Mouse (Mus musculus): ENCODE data around the gene Lamc2. TPM values are rescaled to one million over a fixed set of nuclear protein-coding genes. Genes with fewer than 3 reads are reported as not detected.

Gene Lamc2
- polyA plus RNA-seq, 2 experiments: 4.9 to 10.6 TPM

DNA sequence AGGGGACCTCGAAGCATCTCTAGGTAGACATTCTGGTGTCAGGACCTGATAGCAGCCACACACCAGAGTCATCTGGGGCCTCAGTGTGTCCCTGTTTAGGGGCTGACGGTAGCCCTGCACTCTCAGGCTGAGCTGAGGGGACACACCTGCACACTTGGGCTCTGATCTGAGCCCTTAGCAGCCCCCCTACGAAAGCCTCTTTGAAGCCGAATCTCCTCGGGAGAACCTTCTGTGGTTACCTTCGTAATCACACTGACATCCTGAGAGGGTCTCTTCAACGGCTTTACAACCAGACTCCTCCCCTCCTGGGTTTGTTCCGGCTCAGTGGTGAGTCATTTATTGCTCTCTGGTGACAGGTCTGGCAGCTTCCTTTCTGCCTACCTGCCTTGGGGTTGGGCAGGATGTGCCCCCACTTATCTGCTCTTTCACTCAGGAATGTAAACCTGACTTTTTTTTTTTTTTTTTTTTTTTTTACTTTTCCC lies 45.5 kb downstream of the Lamc2 start:
- Histone ChIP-seq H3K4me2 (replicated peaks; ENCODE audit: low read depth, low read length, severe bottlenecking) (no peak overlapping the region), H3K27me3 (ENCODE audit: control insufficient read depth, insufficient read depth, low read length) (no peaks in the 10 kb centered on the region), H3K4me3 (replicated peaks; ENCODE audit: low read length) (no peak overlapping the region), H3K9ac (ENCODE audit: low read depth, low read length, severe bottlenecking) (no peak overlapping the region), H3K36me3 (ENCODE audit: control insufficient read depth, insufficient read depth, low read length) (no peaks in the 10 kb centered on the region), H3K4me1 (ENCODE audit: control insufficient read depth, insufficient read depth, low read length) (no peaks in the 10 kb centered on the region), H3K9me3 (ENCODE audit: control insufficient read depth, low read length) (no peaks in the 10 kb centered on the region), H3K27ac (replicated peaks; ENCODE audit: low read depth, low read length) (no peak overlapping the region)
- ATAC-seq (ENCODE audit: low FRiP score, low read depth) (no peak; the same call in 1 of the 2 replicates), DNase-seq (ENCODE audit: low spot score) (peak; percentile 48)
- TF ChIP-seq POLR2A (IDR thresholded peaks at IDR 0.05; ENCODE audit: borderline replicate concordance, extremely low read depth, insufficient read depth, insufficient read length): no peak
- 9% methylated on average over 8 of the region's 8 CpGs for WGBS

DNA sequence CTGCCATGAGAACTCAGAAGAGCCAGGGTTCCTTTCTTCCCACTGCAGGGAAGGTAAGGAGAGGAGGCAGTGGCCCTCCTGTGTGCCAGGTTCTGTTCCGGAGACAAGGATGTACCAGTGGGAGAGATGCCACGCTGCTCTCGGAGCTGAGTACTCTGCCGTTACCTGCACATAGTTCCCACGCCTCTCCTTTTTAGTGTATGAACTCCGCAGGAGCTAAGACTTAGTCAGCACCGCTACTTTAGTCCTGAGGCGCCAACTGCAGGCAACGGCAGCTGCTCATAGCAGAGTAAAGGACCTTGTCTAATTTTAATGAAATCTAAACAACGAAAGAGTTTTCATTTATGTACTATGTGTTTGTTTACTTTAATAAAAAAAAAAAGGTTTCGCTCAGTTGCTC lies 46.0 kb downstream of the Lamc2 start:
- no peak for TF ChIP-seq POLR2A (IDR thresholded peaks at IDR 0.05; ENCODE audit: borderline replicate concordance, extremely low read depth, insufficient read depth, insufficient read length)
- Histone ChIP-seq H3K4me2 (replicated peaks; ENCODE audit: low read depth, low read length, severe bottlenecking) (no peak overlapping the region), H3K36me3 (ENCODE audit: control insufficient read depth, insufficient read depth, low read length) (no peaks in the 10 kb centered on the region), H3K4me1 (ENCODE audit: control insufficient read depth, insufficient read depth, low read length) (no peaks in the 10 kb centered on the region), H3K9ac (ENCODE audit: low read depth, low read length, severe bottlenecking) (no peak overlapping the region), H3K27me3 (ENCODE audit: control insufficient read depth, insufficient read depth, low read length) (no peaks in the 10 kb centered on the region), H3K4me3 (replicated peaks; ENCODE audit: low read length) (no peak overlapping the region), H3K27ac (replicated peaks; ENCODE audit: low read depth, low read length) (no peak overlapping the region), H3K9me3 (ENCODE audit: control insufficient read depth, low read length) (no peaks in the 10 kb centered on the region)
- ATAC-seq (ENCODE audit: low FRiP score, low read depth) (no peak), DNase-seq (ENCODE audit: low spot score) (no peak)
- 67% methylated on average over 11 of the region's 11 CpGs for WGBS

DNA sequence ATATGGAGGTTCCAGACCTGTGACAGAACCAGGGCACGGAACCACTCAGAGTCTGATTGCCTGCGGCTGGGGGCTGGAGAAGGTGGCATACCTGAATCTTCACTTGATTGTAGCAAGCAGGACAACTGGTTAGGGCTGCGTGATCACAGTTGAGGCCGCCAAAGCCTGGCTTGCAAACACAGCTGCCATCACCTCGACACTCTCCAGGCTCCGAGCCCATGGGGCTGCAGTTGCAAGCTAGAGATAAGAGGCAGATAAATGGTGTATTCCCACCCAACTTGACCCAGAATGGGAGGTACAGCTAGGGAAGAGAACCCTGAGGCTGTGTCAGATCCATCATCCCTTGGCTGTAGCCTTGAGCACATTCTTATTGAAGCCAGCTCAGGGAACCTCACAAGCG lies 46.6 kb downstream of the Lamc2 start:
- ATAC-seq (ENCODE audit: low FRiP score, low read depth) (no peak), DNase-seq (ENCODE audit: low spot score) (no peak)
- no peak overlapping the region for H3K9ac ChIP-seq (ENCODE audit: low read depth, low read length, severe bottlenecking)
- no peak overlapping the region for H3K27ac ChIP-seq (replicated peaks; ENCODE audit: low read depth, low read length)
- H3K27me3 ChIP-seq (ENCODE audit: control insufficient read depth, insufficient read depth, low read length): no peaks in the 10 kb centered on the region
- no peak overlapping the region for H3K4me3 ChIP-seq (replicated peaks; ENCODE audit: low read length)
- 60% methylated on average over 7 of the region's 7 CpGs for WGBS
- no peaks in the 10 kb centered on the region for H3K9me3 ChIP-seq (ENCODE audit: control insufficient read depth, low read length)
- H3K4me1 ChIP-seq (ENCODE audit: control insufficient read depth, insufficient read depth, low read length): 0 out of 2 replicates have a peak, but pooled peaks cover 2% of the 10 kb centered on the region
- H3K4me2 ChIP-seq (replicated peaks; ENCODE audit: low read depth, low read length, severe bottlenecking): no peak overlapping the region
- TF ChIP-seq POLR2A (IDR thresholded peaks at IDR 0.05; ENCODE audit: borderline replicate concordance, extremely low read depth, insufficient read depth, insufficient read length): no peak
- H3K36me3 ChIP-seq (ENCODE audit: control insufficient read depth, insufficient read depth, low read length): no peaks in the 10 kb centered on the region

DNA sequence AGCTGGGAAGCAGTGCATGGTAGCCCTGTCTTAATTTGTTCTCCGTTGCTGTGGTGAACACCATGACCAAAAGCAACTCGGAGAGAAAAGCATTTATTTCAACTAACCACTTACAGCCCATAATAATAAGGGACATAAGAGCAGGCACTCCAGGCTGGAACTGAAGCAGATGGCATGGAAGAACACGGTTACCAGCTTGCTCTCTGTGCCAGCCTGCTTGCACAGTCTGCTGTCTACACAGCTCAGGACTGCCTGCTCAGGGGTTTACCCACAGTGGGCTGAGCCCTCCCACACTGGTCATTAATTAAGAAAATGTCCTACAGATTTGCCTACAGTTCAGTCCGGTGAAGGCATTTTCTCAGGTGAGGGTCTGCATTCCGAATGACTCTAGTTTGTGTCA lies 47.8 kb downstream of the Lamc2 start:
- DNase-seq (ENCODE audit: low spot score) (no peak), ATAC-seq (ENCODE audit: low FRiP score, low read depth) (no peak)
- WGBS: 63% methylated on average over 5 of the region's 5 CpGs
- Histone ChIP-seq H3K9ac (ENCODE audit: low read depth, low read length, severe bottlenecking) (no peak overlapping the region), H3K27ac (replicated peaks; ENCODE audit: low read depth, low read length) (no peak overlapping the region), H3K27me3 (ENCODE audit: control insufficient read depth, insufficient read depth, low read length) (no peaks in the 10 kb centered on the region), H3K4me3 (replicated peaks; ENCODE audit: low read length) (no peak overlapping the region), H3K36me3 (ENCODE audit: control insufficient read depth, insufficient read depth, low read length) (no peaks in the 10 kb centered on the region), H3K4me1 (ENCODE audit: control insufficient read depth, insufficient read depth, low read length) (0 out of 2 replicates have a peak, but pooled peaks cover 5% of the 10 kb centered on the region), H3K9me3 (ENCODE audit: control insufficient read depth, low read length) (no peaks in the 10 kb centered on the region), H3K4me2 (replicated peaks; ENCODE audit: low read depth, low read length, severe bottlenecking) (no peak overlapping the region)
- no peak for TF ChIP-seq POLR2A (IDR thresholded peaks at IDR 0.05; ENCODE audit: borderline replicate concordance, extremely low read depth, insufficient read depth, insufficient read length)

- WGBS: 70% methylated on average over 13 of the region's 13 CpGs
- ATAC-seq (ENCODE audit: low FRiP score, low read depth): no peak
Measured at GRCm38 (mm10) chr1:153136647-153137046, 49.6 kb downstream of the Lamc2 start.

More at GRCm38 (mm10) chr1:153136647-153137046, 49.6 kb downstream of the Lamc2 start:
- no peak overlapping the region for H3K4me3 ChIP-seq (replicated peaks; ENCODE audit: low read length)
- H3K36me3 ChIP-seq (ENCODE audit: control insufficient read depth, insufficient read depth, low read length): no peaks in the 10 kb centered on the region
- DNase-seq (ENCODE audit: low spot score): no peak
- no peak overlapping the region for H3K9ac ChIP-seq (ENCODE audit: low read depth, low read length, severe bottlenecking)
- 0 out of 2 replicates have a peak, but pooled peaks cover 10% of the 10 kb centered on the region for H3K4me1 ChIP-seq (ENCODE audit: control insufficient read depth, insufficient read depth, low read length)
- no peak overlapping the region for H3K27ac ChIP-seq (replicated peaks; ENCODE audit: low read depth, low read length)
- no peak for TF ChIP-seq POLR2A (IDR thresholded peaks at IDR 0.05; ENCODE audit: borderline replicate concordance, extremely low read depth, insufficient read depth, insufficient read length)
- no peaks in the 10 kb centered on the region for H3K9me3 ChIP-seq (ENCODE audit: control insufficient read depth, low read length)
- no peaks in the 10 kb centered on the region for H3K27me3 ChIP-seq (ENCODE audit: control insufficient read depth, insufficient read depth, low read length)
- no peak overlapping the region for H3K4me2 ChIP-seq (replicated peaks; ENCODE audit: low read depth, low read length, severe bottlenecking)

All from limb, embryonic 14.5 days (tissue).